Comparison of ENCODE assay signal across 8 mouse cellular contexts in genomic region chr11:95686031-95686430, GRCm38 (mm10). TPM values are rescaled to one million over a fixed set of nuclear protein-coding genes. Genes with fewer than 3 reads are reported as not detected.
DNase-seq lines count a peak whose midpoint lies in the region; ATAC-seq lines count a peak whose summit lies in the region.

No protein-coding gene starts in this region.

- intact Hi-C loops in left cerebral cortex, postnatal 36 days (cut with DNase I), result loop anchor here (1.0 kb wide), 1 partner anchor 65 kb away; no protein-coding TSS in a partner anchor

- peak; percentile 65 for ATAC-seq in neutrophil, adult 5-6 weeks (ENCODE audit: extremely low read depth, insufficient number of reproducible peaks, low FRiP score, poor library complexity, severe bottlenecking)

- DNase-seq in 3T3-L1 (ENCODE audit: low read depth, low spot score), result peak; percentile 90
- DNase-seq in MEL-GATA-1-ER (ENCODE audit: extremely low read depth, low read depth), result peak; percentile 61
- DNase-seq in cerebellum, adult 8-10 months, result peak; percentile 70
- DNase-seq in frontal cortex, postnatal 14 days (ENCODE audit: low spot score in 2 of 2), result peak; percentile 60 to 82
- peak; percentile 83 for DNase-seq in kidney, adult 18-20 months
- DNase-seq in left cerebral cortex, postnatal 36 days (ENCODE audit: low spot score in 2 of 2), result peak; percentile 64 to 80
- peak; percentile 63 for DNase-seq in testis, postnatal 14 days (ENCODE audit: low spot score)

RNA-seq across cellular contexts. Expression of gene Phb, which starts 19.3 kb away (rescaled TPM):
- total RNA-seq in left cerebral cortex, postnatal 36 days (2021), result 10 to 100 TPM; 67.1 to 85.8 TPM
- total RNA-seq in neutrophil, adult 5-6 weeks (2017), result 21.9 and 27.3 TPM in 2 replicates

RNA-seq across cellular contexts. Expression of gene Zfp652, which starts 26.4 kb away (rescaled TPM):
- total RNA-seq in left cerebral cortex, postnatal 36 days (2021), result 10 to 100 TPM; 36.4 to 44.1 TPM
- 66.5 and 67.5 TPM in 2 replicates for total RNA-seq in neutrophil, adult 5-6 weeks (2017)

RNA-seq across cellular contexts. Expression of gene B130006D01Rik, which starts 37.4 kb away (rescaled TPM):
- total RNA-seq in left cerebral cortex, postnatal 36 days (2021), result 1 to 10 TPM in 1 of 2 experiments, under 1 TPM in 1; 0.62 to 1.8 TPM
- total RNA-seq in neutrophil, adult 5-6 weeks (2017), result 8.0 and 8.5 TPM in 2 replicates

Comparison
In these comparisons a context has a peak if more than half of its experiments do, and no peak if none do; other contexts are left out.
1. Peak in every context shown above with its lines: DNase-seq and ATAC-seq.